Mouse (Mus musculus): ENCODE data around the gene Ppp1r16b. TPM values are rescaled to one million over a fixed set of nuclear protein-coding genes. Genes with fewer than 3 reads are reported as not detected.

Gene Ppp1r16b
- total and polyA plus RNA-seq, 3 experiments: under 0.01 to 0.67 TPM; not detected in 1

DNA sequence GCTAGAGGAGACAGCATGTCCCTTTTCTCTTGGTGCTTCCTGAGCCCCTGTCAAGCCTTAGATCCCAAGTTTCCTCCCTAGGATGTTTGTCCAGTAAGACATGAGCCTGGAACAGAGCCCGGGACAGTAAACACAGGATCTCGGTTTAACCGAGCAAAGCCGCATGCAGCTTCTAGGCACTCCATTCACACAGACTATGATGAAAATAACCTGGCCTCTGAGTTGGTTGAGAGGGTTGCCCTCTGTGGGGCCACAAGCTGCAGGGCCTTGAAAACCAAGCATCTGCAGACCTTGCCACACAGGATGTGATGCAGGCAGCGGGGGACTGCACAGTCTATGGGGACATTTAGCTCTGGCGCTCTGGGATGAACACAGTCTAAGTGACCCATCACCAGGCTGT lies 68.7 kb downstream of the Ppp1r16b start:
- Histone ChIP-seq H3K9me3 (replicated peaks; ENCODE audit: insufficient read depth, low read length) (no peaks in the 10 kb centered on the region), H3K9ac (ENCODE audit: control insufficient read depth, low read depth, low read length, poor library complexity, severe bottlenecking) (no peak overlapping the region), H3K27me3 (ENCODE audit: control insufficient read depth in 1 of 2, insufficient read depth in 2 of 2, low read length in 2 of 2) (no peaks in the 10 kb centered on the region), H3K36me3 (ENCODE audit: control insufficient read depth in 1 of 2, insufficient read depth in 2 of 2, low read length in 2 of 2) (no peaks in the 10 kb centered on the region), H3K27ac (ENCODE audit: control insufficient read depth, low read depth, low read length) (no peak overlapping the region), H3K4me1 (ENCODE audit: control insufficient read depth in 1 of 2, insufficient read depth in 2 of 2, low read length in 2 of 2) (peaks cover 0 to 4% of the 10 kb centered on the region in 2 experiments; a peak in 1 of 4 replicates), H3K4me3 (ENCODE audit: control insufficient read depth in 1 of 2, insufficient read depth in 1 of 2, low read depth in 2 of 2, low read length in 2 of 2) (no peak overlapping the region), H3K79me2 (ENCODE audit: control insufficient read depth, insufficient read depth, low read length, poor library complexity) (no peaks in the 10 kb centered on the region)
- TF ChIP-seq EP300 (IDR thresholded peaks at IDR 0.05; ENCODE audit: low read depth in 1 of 2, low read length in 2 of 2) (no peak), RCOR1 (IDR thresholded peaks at IDR 0.05; ENCODE audit: low read depth, low read length) (no peak), ZNF384 (IDR thresholded peaks at IDR 0.05; ENCODE audit: low read depth, low read length) (no peak), NRF1 (IDR thresholded peaks at IDR 0.05; ENCODE audit: insufficient read depth, low read depth, low read length, poor library complexity, severe bottlenecking) (no peak), USF2 (IDR thresholded peaks at IDR 0.05; ENCODE audit: borderline replicate concordance in 1 of 2, insufficient read depth in 1 of 2, low read depth in 1 of 2, low read length in 2 of 2) (no peak), POLR2AphosphoS2 (IDR thresholded peaks at IDR 0.05; ENCODE audit: low read length) (no peak), MAFK (IDR thresholded peaks at IDR 0.05; ENCODE audit: borderline replicate concordance, low read depth, low read length) (no peak), ZC3H11A (IDR thresholded peaks at IDR 0.05; ENCODE audit: low read depth, low read length) (no peak), TBP (IDR thresholded peaks at IDR 0.05; ENCODE audit: low read depth, low read length) (no peak), SIN3A (IDR thresholded peaks at IDR 0.05; ENCODE audit: low read length) (no peak), JUND (IDR thresholded peaks at IDR 0.05; ENCODE audit: low read depth, low read length) (no peak), CHD1 (IDR thresholded peaks at IDR 0.05; ENCODE audit: low read depth, low read length) (no peak), CTCF (IDR thresholded peaks at IDR 0.05 in 2 of 3, conservative IDR thresholded peaks at IDR 0.05 in 1 of 3; ENCODE audit: control insufficient read depth in 1 of 3, insufficient read depth in 1 of 3, low read depth in 2 of 3, low read length in 3 of 3, poor library complexity in 1 of 3, severe bottlenecking in 1 of 3) (no peak), ETS1 (IDR thresholded peaks at IDR 0.05; ENCODE audit: low read depth, low read length) (no peak), TCF12 (IDR thresholded peaks at IDR 0.05; ENCODE audit: low read depth, low read length) (no peak), ELF1 (IDR thresholded peaks at IDR 0.05; ENCODE audit: low read depth, low read length) (no peak), MYB (IDR thresholded peaks at IDR 0.05; ENCODE audit: low read depth, low read length) (no peak)
- DNase-seq (ENCODE audit: low read depth, low spot score): no peak

DNA sequence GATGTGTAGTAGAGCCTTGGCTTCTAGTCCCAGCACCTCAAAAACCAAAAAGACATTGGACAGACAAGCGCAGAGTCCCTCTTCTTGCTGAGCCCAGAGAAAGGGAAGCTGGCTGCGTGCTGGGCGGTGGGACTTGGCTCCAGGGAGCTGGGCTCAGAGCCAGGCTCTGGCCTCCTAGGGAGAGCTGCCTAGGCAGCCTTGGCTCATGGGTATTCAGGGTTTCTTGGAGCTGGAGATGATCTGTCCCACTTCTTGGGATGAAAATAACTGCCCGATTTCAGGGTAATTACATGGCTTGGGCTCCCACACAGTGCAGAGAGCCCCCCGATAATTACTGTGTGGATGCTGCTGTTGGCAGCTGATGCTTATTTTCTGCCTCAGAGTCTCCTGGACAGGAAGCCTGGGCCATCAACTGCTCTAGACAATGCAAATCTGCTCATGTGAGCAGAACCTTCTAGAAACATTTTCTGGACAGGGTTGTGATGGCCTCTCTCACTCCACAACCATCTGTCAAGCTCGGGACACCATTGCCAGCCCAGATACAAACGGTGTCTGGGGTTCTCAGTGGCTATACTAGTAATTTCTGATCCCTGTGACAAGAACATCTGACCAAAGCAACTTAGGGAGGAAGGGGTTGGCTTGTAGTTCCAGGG lies 69.4 kb downstream of the Ppp1r16b start:
- TF ChIP-seq ZC3H11A (IDR thresholded peaks at IDR 0.05; ENCODE audit: low read depth, low read length): no peak
- no peak for TF ChIP-seq MYB (IDR thresholded peaks at IDR 0.05; ENCODE audit: low read depth, low read length)
- TF ChIP-seq TCF12 (IDR thresholded peaks at IDR 0.05; ENCODE audit: low read depth, low read length): no peak
- no peak for TF ChIP-seq E2F4 (IDR thresholded peaks at IDR 0.05; ENCODE audit: borderline replicate concordance, low read depth, low read length)
- TF ChIP-seq NELFE (IDR thresholded peaks at IDR 0.05; ENCODE audit: low read depth, low read length): no peak
- TF ChIP-seq POLR2A (IDR thresholded peaks at IDR 0.05; ENCODE audit: control insufficient read depth in 1 of 2, insufficient read depth in 1 of 2, low read depth in 1 of 2, low read length in 2 of 2, poor library complexity in 1 of 2): no peak
- TF ChIP-seq HCFC1 (IDR thresholded peaks at IDR 0.05; ENCODE audit: low read depth, low read length): no peak
- TF ChIP-seq TBP (IDR thresholded peaks at IDR 0.05; ENCODE audit: low read depth, low read length): no peak
- TF ChIP-seq ELF1 (IDR thresholded peaks at IDR 0.05; ENCODE audit: low read depth, low read length): no peak
- no peak for TF ChIP-seq MAX (IDR thresholded peaks at IDR 0.05; ENCODE audit: low read length)
- no peak for TF ChIP-seq MEF2A (IDR thresholded peaks at IDR 0.05; ENCODE audit: extremely low read depth, insufficient replicate concordance, low read depth, low read length, poor library complexity, severe bottlenecking)
- TF ChIP-seq ZNF384 (IDR thresholded peaks at IDR 0.05; ENCODE audit: low read depth, low read length): no peak
- TF ChIP-seq POLR2AphosphoS5 (IDR thresholded peaks at IDR 0.05; ENCODE audit: borderline replicate concordance, low read depth, low read length): no peak
- TF ChIP-seq MXI1 (IDR thresholded peaks at IDR 0.05; ENCODE audit: low read depth, low read length): no peak
- no peak for TF ChIP-seq ZMIZ1 (IDR thresholded peaks at IDR 0.05; ENCODE audit: low read depth, low read length)
- TF ChIP-seq NRF1 (IDR thresholded peaks at IDR 0.05; ENCODE audit: insufficient read depth, low read depth, low read length, poor library complexity, severe bottlenecking): no peak
- H3K9me3 ChIP-seq (replicated peaks; ENCODE audit: insufficient read depth, low read length): no peaks in the 10 kb centered on the region
- H3K4me1 ChIP-seq (ENCODE audit: control insufficient read depth in 1 of 2, insufficient read depth in 2 of 2, low read length in 2 of 2): peaks cover 0 to 4% of the 10 kb centered on the region in 2 experiments; a peak in 1 of 4 replicates
- H3K79me2 ChIP-seq (ENCODE audit: control insufficient read depth, insufficient read depth, low read length, poor library complexity): no peaks in the 10 kb centered on the region
- H3K27ac ChIP-seq (ENCODE audit: control insufficient read depth, low read depth, low read length): no peak overlapping the region
- no peak overlapping the region for H3K9ac ChIP-seq (ENCODE audit: control insufficient read depth, low read depth, low read length, poor library complexity, severe bottlenecking)
- no peaks in the 10 kb centered on the region for H3K36me3 ChIP-seq (ENCODE audit: control insufficient read depth in 1 of 2, insufficient read depth in 2 of 2, low read length in 2 of 2)
- no peak overlapping the region for H3K4me3 ChIP-seq (ENCODE audit: control insufficient read depth in 1 of 2, insufficient read depth in 1 of 2, low read depth in 2 of 2, low read length in 2 of 2)
- no peak for DNase-seq (ENCODE audit: low read depth, low spot score)
- no peaks in the 10 kb centered on the region for H3K27me3 ChIP-seq (ENCODE audit: control insufficient read depth in 1 of 2, insufficient read depth in 2 of 2, low read length in 2 of 2)
